ENCODE assay signal across 9 mouse cellular contexts in the genomic region with DNA sequence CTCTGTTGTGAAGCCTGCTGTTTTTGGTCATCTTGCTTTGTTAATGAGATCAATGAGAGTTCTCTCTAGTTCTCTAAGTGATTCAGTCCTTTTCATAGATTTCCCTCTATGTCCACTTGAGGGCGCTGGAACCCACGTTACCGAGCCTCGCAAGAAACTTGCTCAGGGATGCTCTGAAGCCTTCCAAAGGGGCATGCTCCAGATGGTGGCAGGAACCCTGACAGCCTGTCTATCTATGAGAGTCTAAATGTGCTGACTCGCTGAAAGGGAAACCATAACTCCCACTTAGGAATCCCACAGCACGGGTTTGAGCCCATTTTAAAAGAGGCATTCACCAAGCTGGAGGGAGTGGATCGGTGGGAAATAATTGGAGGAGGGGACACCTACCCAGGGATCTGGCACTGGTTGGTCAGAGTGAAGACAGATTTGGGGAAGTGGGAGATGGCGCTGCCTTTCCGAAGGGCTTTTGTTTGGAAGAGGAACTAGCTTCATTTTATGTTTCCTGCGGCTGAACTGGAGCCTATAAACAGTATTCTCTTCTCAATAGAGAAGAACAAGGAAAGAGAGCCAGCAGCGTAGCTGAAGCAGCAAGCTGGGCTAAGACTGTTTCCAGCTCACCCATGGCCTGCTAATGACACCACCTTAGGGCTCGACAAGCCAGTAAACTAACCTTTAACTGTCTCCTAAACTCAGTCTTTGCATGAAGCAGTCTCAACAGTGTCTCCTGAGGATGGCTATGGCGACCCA. TPM values are rescaled to one million over a fixed set of nuclear protein-coding genes. Genes with fewer than 3 reads are reported as not detected.
A peak's percentile ranks its signal among the peaks of the same experiment; 100 is the strongest.
DNase-seq lines count a peak whose midpoint lies in the region; ATAC-seq and TF ChIP-seq lines count a peak whose summit lies in the region.
"Had no signal": no experiment of that assay in that cellular context is flagged by ENCODE, and none has a peak within 500 bp of the region (broad histone marks: within the 10 kb centered on the region; RNA-seq: fewer than 3 reads in every experiment).

No protein-coding gene starts in this region.

- DNase-seq in gastrocnemius, adult 18-20 months (ENCODE audit: low spot score) = peak; percentile 34
- DNase-seq in gastrocnemius, adult 8-10 months (ENCODE audit: low spot score in 2 of 2) = no peak
- peak; percentile 96 for DNase-seq in forebrain, embryonic 14.5 days (ENCODE audit: low spot score)
- peak; percentile 96 for DNase-seq in hindbrain, postnatal 0 days (ENCODE audit: low spot score)
- DNase-seq in left cerebral cortex, postnatal 14 days (ENCODE audit: low spot score in 2 of 2) = peak; percentile 84 to 85
- DNase-seq in stomach, postnatal 0 days (ENCODE audit: low spot score) = peak; percentile 40

- peak; percentile 87 for TF ChIP-seq CTCF in hindbrain, postnatal 0 days (IDR thresholded peaks at IDR 0.05; ENCODE audit: low read depth)
- peak; percentile 83 for TF ChIP-seq CTCF in stomach, postnatal 0 days (IDR thresholded peaks at IDR 0.05; ENCODE audit: low read depth)

- peak overlapping the region; percentile 89 for H3K27ac ChIP-seq in forebrain, embryonic 14.5 days (ENCODE audit: low read depth, low read length)
- H3K27ac ChIP-seq in hindbrain, postnatal 0 days = peak overlapping the region; percentile 76
- H3K27ac ChIP-seq in midbrain, embryonic 13.5 days = peak overlapping the region; percentile 25; the same call in 1 of the 2 replicates
- no peak overlapping the region for H3K27ac ChIP-seq in stomach, postnatal 0 days (replicated peaks)

- 35% methylated on average over 13 of the region's 13 CpGs for WGBS in forebrain, embryonic 14.5 days
- WGBS in hindbrain, postnatal 0 days = 21% methylated on average over 13 of the region's 13 CpGs
- WGBS in midbrain, embryonic 13.5 days = 38% methylated on average over 13 of the region's 13 CpGs
- 27% methylated on average over 13 of the region's 13 CpGs for WGBS in stomach, postnatal 0 days

- H3K4me1 ChIP-seq in forebrain, embryonic 14.5 days (ENCODE audit: control insufficient read depth, insufficient read depth, low read length) = peaks cover 13% of the 10 kb centered on the region; the same call in 1 of the 2 replicates
- peaks cover 11% of the 10 kb centered on the region; the same call in 1 of the 2 replicates for H3K4me1 ChIP-seq in hindbrain, postnatal 0 days (ENCODE audit: insufficient read depth, low read length)
- 0 out of 2 replicates have a peak, but pooled peaks cover 4% of the 10 kb centered on the region for H3K4me1 ChIP-seq in midbrain, embryonic 13.5 days (replicated peaks)
- no peaks in the 10 kb centered on the region for H3K4me1 ChIP-seq in stomach, postnatal 0 days (replicated peaks; ENCODE audit: control insufficient read depth, insufficient read depth)

- no peak overlapping the region for H3K4me3 ChIP-seq in forebrain, embryonic 14.5 days (ENCODE audit: low read depth, low read length)
- no peak overlapping the region for H3K4me3 ChIP-seq in hindbrain, postnatal 0 days (ENCODE audit: low read length)
- H3K4me3 ChIP-seq in midbrain, embryonic 13.5 days (replicated peaks) = no peak overlapping the region
- H3K4me3 ChIP-seq in stomach, postnatal 0 days (ENCODE audit: low read depth, low read length) = no peak overlapping the region

- intact Hi-C loops in left cerebral cortex, postnatal 14 days (cut with DNase I) = no loop called here

- H3K9me3 ChIP-seq in forebrain, embryonic 14.5 days (replicated peaks; ENCODE audit: control insufficient read depth, low read length) = no peaks in the 10 kb centered on the region
- H3K9me3 ChIP-seq in hindbrain, postnatal 0 days (ENCODE audit: low read length) = no peaks in the 10 kb centered on the region
- H3K9me3 ChIP-seq in midbrain, embryonic 13.5 days = no peaks in the 10 kb centered on the region
- H3K9me3 ChIP-seq in stomach, postnatal 0 days (ENCODE audit: control insufficient read depth, low read length) = no peaks in the 10 kb centered on the region

- no peak for TF ChIP-seq EP300 in stomach, postnatal 0 days (optimal IDR thresholded peaks at IDR 0.05)

- no peak overlapping the region for H3K9ac ChIP-seq in forebrain, embryonic 14.5 days (ENCODE audit: low read length)
- H3K9ac ChIP-seq in hindbrain, postnatal 0 days (replicated peaks; ENCODE audit: low read length) = no peak overlapping the region
- no peak overlapping the region for H3K9ac ChIP-seq in midbrain, embryonic 13.5 days (replicated peaks)
- H3K9ac ChIP-seq in stomach, postnatal 0 days (ENCODE audit: low read length) = no peak overlapping the region

- no peaks in the 10 kb centered on the region for H3K27me3 ChIP-seq in forebrain, embryonic 14.5 days (replicated peaks; ENCODE audit: control insufficient read depth, insufficient read depth, low read length)
- no peaks in the 10 kb centered on the region for H3K27me3 ChIP-seq in hindbrain, postnatal 0 days (ENCODE audit: insufficient read depth, low read length)
- H3K27me3 ChIP-seq in midbrain, embryonic 13.5 days = no peaks in the 10 kb centered on the region
- no peaks in the 10 kb centered on the region for H3K27me3 ChIP-seq in stomach, postnatal 0 days (ENCODE audit: control insufficient read depth, insufficient read depth, low read length)

- H3K36me3 ChIP-seq in forebrain, embryonic 14.5 days (ENCODE audit: control insufficient read depth, insufficient read depth, low read length) = no peaks in the 10 kb centered on the region
- H3K36me3 ChIP-seq in hindbrain, postnatal 0 days (ENCODE audit: insufficient read depth, low read length) = no peaks in the 10 kb centered on the region
- H3K36me3 ChIP-seq in midbrain, embryonic 13.5 days = no peaks in the 10 kb centered on the region
- no peaks in the 10 kb centered on the region for H3K36me3 ChIP-seq in stomach, postnatal 0 days (ENCODE audit: control insufficient read depth, insufficient read depth, low read length)

- peak; percentile 94 for ATAC-seq in cerebellum, adult (ENCODE audit: insufficient number of reproducible peaks, low FRiP score, low TSS enrichment)
- ATAC-seq in forebrain, embryonic 14.5 days = peak; percentile 82
- peak; percentile 86 for ATAC-seq in hindbrain, postnatal 0 days
- ATAC-seq in midbrain, embryonic 13.5 days = peak; percentile 83
- ATAC-seq in stomach, postnatal 0 days (ENCODE audit: low FRiP score, low TSS enrichment) = no peak; the same call in 1 of the 2 replicates

- H3K4me2 ChIP-seq in forebrain, embryonic 14.5 days (ENCODE audit: low read length) = peak overlapping the region; percentile 33; the same call in 1 of the 2 replicates
- H3K4me2 ChIP-seq in hindbrain, postnatal 0 days (ENCODE audit: low read depth, low read length) = peak overlapping the region; percentile 47
- peak overlapping the region; percentile 28; the same call in 1 of the 2 replicates for H3K4me2 ChIP-seq in midbrain, embryonic 13.5 days (replicated peaks)
- H3K4me2 ChIP-seq in stomach, postnatal 0 days (replicated peaks; ENCODE audit: low read depth) = 0 out of 2 replicates have a peak overlapping the region, but pooled peaks have one; percentile 12

RNA-seq across cellular contexts. Expression of a gene that starts 32.8 kb away (rescaled TPM):
- under 1 TPM in 1 of 2 experiments, not detected in 1; 0.09 TPM for total RNA-seq in gastrocnemius, adult 18-20 months (2021)
- total RNA-seq in gastrocnemius, adult 8-10 months (2022) = not detected
- not detected in 2 replicates for polyA plus RNA-seq in forebrain, embryonic 14.5 days (2014; fragmentation: Nextera tagmentation; extraction: Ambion mirVana)
- total RNA-seq in hindbrain, postnatal 0 days (2014; rRNA removed) = not detected in 2 replicates
- not detected in 2 replicates for polyA plus RNA-seq in hindbrain, postnatal 0 days (2015; fragmentation: Nextera tagmentation; extraction: Ambion mirVana)
- not detected for total RNA-seq in left cerebral cortex, postnatal 14 days (2021)
- not detected in 2 replicates for polyA plus RNA-seq in midbrain, embryonic 13.5 days (2015; fragmentation: Nextera tagmentation; extraction: Ambion mirVana)
- polyA plus RNA-seq in stomach, postnatal 0 days (2015; fragmentation: Nextera tagmentation; extraction: Ambion mirVana) = 0.04 and 0.05 TPM in 2 replicates
- polyA plus RNA-seq: C2C12 had no signal

Comparison
In these comparisons a context has a peak if more than half of its experiments do, and no peak if none do; other contexts are left out.
1. DNase-seq: peak in gastrocnemius, adult 18-20 months (single experiment), forebrain, embryonic 14.5 days (single experiment), hindbrain, postnatal 0 days (single experiment), left cerebral cortex, postnatal 14 days (2 of 2) and stomach, postnatal 0 days (single experiment); none in gastrocnemius, adult 8-10 months (0 of 2).
2. Peak in every context shown above with its lines, with median percentiles within 50 percentile points of each other: H3K4me2 ChIP-seq.